Mouse (Mus musculus) c-Kit-positive CD71-positive TER-119-negative erythroid progenitor cells, embryonic 14.5 days (primary cell): Measurements from ENCODE around the gene Sez6l.

Source experiments
- DNase-seq: peaks from one replicate; pipeline ENCODE4 v3.0.0-alpha.2; 2013; ENCODE audit warnings: low read depth

The Sez6l gene

DNA sequence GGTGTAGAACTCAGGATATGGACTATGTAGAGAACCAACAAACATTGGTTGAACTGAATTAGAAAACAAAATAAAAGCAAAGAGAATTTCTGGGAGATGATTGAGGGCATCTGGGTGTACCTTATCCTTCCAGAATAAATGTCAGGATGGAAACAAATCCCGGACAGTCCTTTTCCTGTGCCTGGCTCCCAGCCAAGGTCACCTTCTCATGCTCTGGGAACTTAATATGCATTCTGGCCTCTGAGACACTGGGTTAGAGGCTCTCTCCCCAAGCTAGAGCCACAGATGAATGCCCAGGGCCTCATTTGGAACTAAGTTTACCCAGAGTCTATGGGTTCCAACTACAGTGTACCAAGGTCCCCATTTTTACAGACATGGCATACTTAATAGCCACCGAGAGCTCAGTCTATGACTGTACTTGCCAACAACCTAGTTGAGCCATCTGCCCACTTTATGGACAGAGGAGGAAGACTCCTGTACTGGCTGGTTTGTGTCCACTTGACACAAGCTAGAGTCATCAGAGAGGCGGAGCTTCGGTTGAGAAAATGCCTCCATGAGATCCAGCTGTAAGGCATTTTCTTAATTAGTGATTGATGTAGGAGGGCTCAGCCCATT is 7.3 kb upstream of the Sez6l start:
- no peak for DNase-seq

DNA sequence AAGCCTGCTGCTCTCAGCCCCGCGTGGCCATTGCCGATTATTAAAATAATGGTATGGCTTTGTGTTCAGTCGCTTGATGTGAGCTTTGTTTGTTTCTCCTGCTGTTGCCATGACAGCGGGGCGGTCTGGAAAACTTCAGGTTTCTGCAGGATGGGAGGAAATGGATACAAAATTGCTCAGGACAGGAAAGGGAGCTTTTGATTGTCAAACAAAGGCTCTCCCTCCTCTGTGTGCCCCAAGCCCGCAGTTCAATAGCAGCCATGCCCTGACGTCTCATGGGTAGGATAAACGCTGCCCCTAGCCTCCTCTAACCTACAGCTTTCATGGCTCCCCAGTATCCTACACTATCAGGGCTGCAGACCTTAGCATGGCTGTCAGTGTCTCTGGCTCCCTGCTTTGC is 6.3 kb upstream of the Sez6l start:
- DNase-seq = no peak

DNA sequence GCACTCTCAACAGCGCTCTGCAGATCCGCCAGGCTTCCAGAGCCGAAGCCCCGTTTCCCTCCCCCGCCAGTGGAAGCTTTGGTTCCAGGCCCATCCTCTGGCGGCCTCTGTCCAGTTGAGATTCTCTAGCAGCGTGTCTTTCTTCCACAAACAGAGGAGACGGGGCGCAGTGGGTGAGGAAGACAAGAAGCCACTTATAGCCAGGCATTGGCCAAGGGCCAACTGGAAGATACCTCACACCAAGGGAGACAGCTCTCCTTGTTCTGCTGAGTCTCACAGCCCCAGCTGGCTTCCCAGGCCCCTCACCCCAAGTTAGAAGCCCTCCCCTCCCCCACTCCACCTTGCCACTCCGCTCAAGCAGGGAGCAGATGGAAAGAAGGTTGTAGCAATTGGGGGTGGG is 765 bp upstream of the Sez6l start:
- DNase-seq = no peak

DNA sequence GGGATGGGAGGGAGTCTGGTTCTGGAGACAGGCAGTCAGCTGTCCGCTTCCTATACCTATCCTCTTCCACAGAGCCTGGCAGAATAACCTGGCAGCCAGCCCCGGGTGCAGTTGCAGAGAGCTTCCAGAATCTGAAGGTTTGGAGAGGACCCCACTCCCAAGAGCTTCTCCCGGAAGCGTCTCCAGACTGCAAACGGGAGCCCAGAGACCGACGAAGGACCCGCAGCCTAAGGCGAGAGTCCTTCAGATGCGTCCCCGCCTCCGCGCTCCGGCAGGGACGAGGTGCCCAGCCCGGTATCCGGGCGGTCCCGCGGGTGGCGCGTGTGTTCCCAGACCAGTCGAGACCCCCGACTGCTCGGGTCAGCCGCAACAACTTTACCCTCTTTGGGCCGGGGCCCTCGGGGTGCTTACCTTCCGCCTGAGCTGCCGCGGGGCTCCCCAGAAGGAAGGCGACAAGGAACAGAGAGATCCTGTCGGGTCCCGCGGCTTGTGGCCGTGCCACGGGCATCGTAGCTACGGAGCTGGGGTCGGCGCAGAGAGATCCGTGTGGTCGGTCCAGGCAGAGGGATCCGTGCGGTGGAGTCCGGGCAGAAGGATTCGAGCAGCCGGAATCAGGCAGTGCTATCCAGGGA is 508 bp downstream of the Sez6l start:
- DNase-seq = no peak

DNA sequence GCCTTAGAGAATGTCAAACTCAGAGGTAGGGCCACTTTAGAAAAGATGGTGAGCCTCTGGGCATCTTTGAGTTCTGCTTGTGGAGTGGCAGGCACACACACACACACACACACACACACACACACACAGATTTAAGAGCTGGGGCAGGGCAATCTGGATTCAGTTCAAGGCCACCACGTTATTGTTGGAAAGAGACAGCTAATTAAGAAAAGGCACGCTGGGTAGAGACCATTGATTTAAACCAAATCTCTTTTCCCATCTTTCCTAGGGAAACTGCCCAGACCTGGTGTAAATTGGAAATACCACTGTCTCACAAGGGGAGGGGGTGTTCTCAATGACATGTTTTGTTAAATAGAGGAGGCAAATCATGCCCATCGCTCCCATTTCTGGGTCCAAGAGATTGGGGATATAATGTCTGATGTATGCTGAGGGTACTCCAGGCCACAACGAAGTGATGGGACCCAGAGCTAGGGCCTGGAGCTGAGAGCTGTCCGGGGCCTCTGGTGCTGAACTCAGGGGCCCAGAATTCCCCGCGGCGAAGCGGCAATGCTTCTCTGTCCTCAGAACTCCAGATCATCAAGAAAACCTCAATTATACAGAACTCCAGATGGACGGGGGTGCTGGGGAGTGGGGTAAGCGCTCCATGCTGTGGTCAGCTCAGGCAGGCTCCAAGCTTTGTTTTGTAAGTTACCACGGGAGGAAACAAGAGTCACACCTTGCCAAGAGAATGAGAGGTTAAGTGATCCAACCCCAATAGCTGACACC is 1.7 kb downstream of the Sez6l start:
- DNase-seq = no peak

DNA sequence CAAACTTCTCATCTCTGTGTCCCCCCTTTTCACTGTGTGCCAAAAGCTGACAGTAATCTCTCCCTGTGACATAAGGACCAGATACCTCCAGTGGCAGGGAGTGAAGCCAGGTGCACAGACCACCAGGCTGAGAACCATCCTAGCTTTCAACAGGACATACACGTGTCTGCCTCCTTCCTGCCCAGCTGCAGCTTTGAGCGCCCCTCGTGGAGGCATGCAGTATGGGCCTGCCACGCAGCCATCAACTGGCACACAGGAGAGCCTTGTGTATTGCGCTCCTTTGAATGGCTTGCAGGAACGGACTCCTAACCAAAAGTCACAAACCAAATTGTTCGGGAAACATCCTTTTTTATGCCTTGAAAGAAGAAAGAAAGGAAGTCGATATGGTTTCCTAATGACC is 3.1 kb downstream of the Sez6l start:
- DNase-seq = no peak

DNA sequence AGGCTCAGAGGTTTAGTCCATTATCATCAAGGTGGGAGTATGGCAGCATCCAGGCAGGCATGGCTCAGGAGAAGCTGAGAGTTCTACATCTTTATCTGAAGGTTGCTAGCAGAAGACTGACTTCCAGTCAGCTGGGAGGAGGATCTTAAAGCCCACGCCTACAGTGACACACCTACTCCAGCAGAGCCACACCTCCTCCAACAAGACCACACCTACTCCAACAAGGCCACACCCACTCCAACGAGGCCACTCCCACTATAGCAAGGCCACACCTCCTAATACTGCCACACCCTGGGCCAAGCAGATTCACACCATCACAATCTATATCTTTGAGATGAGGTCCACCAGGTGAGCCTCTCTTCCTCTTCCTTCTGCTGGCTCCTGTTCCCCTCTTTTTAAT is 4.8 kb downstream of the Sez6l start:
- no peak for DNase-seq

DNA sequence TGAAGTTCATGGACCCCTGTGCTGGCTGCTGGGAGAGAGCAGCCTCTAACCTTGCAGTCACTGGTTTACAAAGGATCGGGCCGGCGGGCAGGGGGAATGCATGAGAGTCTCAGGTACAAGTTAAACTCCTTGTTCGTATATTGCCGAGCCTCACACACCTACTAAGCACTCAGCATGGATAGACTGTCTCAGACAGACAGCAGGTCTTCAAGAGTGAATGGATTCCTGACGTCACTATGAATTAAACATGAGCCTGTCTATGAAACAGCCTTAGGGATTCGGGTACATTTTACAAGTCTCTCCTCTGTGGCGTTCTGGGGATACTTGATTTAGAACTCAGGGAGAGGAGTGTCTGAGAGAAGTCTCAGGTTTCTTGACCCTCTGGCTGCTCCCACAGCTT is 11.5 kb downstream of the Sez6l start:
- no peak for DNase-seq

DNA sequence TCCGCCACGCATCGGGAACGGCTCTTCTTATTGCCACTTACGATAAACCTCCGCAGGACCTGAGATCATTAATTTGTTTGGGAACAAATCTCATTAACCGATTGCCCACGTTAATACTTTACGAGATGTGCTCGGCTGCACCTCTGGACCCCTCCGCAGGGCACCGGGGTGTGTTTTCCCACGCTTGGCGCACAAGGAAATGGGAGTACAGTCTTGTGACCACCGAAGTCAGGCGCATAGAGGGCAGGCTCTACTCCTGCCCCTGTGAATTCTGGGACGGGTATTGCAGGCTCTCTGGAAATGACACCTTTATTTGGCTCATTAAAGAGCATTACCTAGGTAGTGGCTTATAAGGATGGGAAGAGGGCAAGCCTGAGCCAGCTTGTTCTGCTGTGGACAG is 11.9 kb downstream of the Sez6l start:
- DNase-seq = no peak

DNA sequence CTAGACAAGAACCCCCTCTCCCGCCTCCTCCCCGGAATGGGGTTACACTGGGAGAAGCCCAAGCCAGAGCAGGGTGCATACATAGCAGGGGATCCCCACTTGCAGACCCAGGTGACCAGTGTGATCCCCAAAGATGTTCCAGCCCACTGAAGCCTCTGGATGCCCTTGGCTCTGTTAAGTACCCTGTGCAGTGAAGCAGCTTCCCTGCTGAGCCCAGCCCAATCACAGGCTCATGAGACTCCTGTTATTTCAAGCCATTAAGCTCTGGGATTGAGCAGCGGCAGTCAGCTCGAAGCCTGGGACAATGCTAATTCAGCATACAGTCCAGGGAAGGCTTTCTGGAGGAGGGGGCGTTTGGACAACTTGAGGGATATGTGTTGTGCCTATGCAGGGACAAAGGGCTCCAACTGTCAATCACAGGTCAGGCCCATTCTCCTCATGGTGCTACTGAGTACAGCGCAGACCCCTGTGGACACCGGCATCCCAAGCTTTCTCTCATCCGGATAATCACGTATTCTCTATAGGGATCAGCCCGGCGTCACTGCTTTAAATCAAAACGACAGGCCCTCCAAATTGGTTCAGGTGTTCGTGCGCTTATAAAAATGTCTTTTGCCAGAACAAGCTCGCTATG is 16.0 kb downstream of the Sez6l start:
- no peak for DNase-seq

DNA sequence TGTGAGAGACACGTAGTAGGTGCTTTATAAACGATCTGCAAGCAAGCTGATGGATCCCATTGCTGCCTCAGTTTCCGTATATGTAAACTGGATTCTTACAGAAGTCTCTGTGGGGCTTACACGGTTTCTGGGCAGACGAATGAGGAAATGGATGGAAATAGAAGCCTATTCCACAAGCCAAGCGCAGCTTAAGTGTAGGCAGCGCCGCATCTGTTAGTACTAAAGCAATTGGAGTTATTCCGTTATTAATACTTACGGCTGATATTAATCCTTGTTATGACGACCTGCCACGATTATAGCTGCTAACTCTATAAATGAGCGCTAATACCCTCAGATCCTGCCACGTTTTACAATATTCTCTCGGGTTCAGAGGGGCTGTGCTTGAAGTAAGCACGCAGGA is 16.8 kb downstream of the Sez6l start:
- no peak for DNase-seq

DNA sequence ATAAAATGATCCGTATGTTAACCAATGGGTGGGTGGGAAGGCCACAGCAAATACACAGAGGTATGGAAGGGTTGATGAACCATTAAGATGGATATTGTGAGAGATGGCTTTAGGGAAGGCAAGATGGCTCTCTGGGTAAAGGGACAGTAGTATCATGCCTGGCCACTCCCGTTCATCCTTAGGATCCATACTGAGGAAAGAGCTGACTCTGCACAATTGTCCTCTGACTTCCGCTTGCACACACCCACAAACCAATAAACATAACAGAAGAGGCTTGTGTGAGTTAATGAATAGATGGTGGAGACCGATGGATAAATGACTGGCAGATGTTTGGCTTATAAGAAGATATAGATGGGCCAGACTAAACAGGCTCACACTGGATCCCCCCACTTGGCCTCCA is 19.6 kb downstream of the Sez6l start:
- no peak for DNase-seq

DNA sequence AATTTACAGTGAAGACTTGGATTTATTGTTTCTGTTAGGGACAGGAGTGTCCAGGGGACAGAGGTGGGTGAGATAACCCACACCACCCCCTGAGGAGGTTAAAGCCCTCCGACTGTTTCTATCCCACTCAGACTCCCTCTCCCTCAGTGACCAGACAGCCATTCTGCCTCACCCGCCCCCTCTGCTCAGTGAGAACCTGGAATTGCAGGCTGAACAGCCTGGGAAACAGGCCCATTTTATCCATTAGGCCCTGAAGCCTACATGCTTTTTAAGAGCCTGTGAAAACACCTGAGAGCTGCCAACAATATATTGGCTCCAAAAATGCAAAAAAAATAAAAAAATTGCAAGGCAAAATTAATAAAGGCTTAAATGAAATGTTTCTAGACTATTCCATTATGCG is 20.3 kb downstream of the Sez6l start:
- no peak for DNase-seq

DNA sequence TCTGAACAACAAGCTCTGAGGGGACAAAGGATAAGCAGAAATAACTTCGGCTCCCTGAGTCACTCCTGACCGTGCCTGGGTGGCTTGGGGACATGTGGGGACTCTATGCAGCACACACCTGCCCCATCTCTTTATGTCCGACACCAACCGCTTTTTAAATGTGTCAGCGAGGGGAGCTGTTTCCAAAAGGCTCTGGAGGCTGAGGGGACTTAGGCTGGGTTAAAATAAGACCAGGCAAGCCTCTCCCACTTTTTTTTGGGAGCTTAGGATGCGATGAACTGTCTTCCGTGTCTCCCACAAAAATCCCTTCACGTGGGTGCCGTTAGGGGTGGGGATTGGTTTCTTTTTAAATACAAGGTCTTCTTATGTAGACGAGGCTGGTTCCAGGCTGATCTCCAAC is 22.5 kb downstream of the Sez6l start:
- no peak for DNase-seq

DNA sequence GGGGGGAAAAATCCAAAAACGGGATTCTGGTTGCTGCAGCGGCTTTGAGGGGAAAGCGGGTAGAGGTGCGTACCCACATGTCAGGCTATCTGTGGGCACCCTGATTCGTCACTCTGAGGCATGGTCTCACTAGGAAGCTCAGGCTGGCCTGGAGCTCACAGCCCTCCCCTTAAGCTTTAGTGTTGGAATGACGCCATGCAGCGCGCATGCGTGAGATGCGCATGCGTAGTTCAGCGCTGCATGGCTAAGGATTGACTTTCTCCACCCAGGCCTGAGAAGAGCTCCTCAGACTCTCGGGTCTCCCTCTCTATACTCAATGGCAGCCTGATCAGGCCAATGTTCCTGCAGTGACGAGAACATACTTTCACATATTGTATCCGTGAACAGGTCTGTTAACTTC is 24.2 kb downstream of the Sez6l start:
- no peak for DNase-seq

DNA sequence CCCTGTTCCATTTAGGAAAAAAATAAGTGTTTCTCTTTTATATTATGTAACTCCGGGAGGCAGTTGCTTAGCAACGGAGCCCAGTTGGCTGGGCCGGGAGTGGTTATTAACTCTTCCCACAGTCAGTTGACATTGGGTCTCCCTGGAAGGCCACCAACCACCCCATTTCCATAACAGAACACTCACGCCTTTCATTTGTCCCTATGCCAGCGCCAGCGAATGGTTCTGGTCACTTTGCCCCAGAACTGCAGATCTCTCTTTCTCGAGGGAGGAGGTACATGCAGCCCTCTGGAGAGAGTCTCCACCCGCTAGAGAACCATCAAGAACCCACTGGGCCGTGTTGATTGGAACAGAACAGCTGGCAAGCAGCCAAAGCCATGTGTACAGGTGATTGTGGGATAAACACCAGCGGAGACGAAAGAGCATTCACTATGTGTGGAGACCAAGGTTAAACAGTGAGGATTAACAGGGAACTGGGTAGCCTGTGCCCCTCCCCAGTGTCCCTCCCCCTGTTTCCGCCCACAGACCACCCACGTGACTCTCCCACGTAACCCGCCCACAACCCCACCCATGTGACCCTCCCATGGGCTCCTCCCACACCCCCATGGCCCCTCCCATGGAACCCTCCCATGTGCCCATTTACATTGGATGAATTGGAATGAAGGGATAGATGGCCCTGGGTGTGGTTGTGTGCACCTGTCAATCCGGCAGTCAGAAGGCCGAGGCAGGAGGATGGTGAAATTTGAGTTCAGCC is 24.8 kb downstream of the Sez6l start:
- no peak for DNase-seq

DNA sequence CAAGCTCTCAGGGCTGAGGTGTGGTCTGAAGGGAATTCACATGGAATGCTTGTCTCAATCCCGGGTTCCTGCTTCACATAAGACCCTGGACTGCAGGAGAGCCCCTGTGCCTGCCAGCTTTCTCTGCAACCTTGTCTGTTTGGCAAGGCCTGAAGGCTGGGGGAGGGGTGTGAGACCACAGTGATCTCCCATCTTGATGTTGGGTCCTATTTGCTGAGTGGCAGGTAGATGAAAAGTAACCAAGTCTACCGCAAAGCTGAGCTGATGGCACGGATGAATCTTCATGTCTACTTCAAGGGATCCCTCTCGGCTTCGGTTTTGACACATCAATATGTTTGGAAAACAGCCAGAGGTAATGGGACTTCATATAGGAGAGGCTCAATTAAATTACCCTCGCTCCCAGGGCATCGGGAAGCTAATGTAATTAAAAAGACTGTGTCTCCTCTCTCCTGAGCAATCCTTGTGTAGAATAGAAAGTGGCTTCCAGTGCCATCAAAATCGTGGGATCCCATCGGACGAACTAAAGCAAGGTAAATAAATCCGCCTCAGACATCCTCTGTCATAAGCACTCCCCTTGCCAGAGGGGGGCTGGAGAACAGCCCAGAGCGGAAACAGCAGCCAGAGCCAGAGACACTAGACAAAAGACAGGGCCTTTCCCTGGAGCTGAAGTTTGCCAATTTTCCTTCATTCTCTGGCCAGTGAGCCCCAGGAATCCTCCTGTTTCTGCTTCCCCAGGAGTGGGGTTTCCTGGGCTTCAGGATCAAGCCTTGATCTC is 28.0 kb downstream of the Sez6l start:
- no peak for DNase-seq

DNA sequence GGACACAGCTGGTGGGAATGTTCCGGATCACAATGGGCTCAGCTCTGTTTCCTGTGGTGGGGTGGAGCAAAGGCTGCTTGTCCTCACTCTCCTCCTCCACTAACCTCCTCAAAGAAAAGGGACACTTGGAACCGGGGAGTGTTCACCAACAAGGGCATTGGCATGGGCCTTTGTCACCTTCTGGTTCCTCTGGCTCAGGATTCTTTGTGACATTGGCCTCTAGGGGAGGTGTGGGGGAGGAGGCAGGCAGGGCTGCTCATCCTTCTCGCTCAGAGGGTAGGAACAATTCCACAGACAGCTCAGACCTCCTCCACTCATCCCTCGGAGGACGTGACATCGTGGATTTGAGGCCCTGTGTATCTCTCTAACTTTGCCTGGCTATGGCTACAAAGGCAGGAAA is 30.2 kb downstream of the Sez6l start:
- DNase-seq = no peak

DNA sequence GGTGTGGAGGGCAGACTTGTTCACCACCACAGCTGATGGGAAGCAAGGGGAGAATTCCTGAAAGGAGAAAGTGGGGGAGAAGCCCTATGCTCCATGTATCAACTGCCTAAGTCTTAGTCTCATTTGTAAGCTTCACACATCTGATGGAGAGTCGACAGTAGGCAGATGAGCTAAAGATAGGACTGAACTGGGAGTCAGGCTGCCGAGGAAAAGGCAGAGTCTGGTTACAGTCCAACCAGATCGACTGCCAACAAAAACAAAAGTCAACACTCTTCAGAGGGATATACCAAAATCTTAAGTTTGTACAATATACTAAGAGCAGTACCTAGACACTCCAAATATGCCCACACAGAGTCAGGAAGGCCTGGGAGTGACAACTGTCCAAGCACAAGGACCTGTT is 38.7 kb downstream of the Sez6l start:
- DNase-seq = no peak

DNA sequence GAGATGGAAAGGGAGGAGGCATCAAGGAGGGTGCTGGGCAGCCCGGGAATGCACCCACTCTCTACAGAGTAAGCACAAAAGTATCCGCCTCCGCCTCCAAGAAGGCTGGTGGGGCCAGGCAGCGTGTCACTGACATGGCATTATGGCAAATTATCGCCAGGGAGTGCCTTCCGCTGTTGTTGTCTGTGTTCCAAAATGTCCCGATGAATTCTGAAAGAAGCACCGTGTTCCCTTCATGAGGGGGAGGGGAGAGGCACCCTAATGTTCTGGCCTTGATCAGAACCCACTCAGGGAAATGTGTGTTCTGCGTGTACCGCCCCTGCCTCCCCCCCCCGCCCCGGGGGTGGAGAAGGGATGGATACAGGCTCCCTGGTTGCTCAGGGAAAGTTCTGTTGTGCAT is 41.1 kb downstream of the Sez6l start:
- DNase-seq = no peak

DNA sequence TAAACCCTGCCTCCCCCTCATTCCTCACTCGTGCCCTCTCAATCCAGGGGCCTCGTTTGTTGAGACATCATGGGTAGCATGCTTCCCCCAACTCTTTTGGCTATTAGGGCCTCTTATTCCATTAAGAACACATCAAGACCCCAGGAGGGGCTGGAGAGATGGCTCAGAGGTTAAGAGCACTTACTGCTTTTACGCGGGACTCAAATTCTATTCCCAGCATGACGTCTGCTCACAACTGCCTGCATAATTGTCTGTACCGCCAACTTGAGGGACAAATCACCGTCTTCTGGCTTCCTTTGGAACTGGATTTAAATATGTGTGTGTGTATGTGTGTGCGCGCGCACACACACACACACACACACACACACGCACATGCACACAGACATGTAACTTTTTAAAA is 42.8 kb downstream of the Sez6l start:
- DNase-seq = no peak
